Mouse (Mus musculus) c-Kit-positive CD71-positive TER-119-negative erythroid progenitor cells, embryonic 14.5 days (primary cell): ENCODE measurements around the gene Vmn1r142.
"Not testable (repeated sequence)": the region's sequence is repeated elsewhere in the genome, so short reads cannot be mapped to it uniquely, and the experiment has no call there.

Source experiments
- DNase-seq: peaks from one replicate; pipeline ENCODE4 v3.0.0-alpha.2; 2013; ENCODE audit warnings: low read depth

Gene Vmn1r142

GRCm38 (mm10) chr7:22163935-22164334, at the start of gene Vmn1r142:
TSS of gene Vmn1r142 (minus strand) at chr7:22164035.
- DNase-seq, result not testable (repeated sequence)

- DNase-seq, result not testable (repeated sequence)
Observed at GRCm38 (mm10) chr7:22201164-22201563, 37.3 kb upstream of the Vmn1r142 start, which contains the start of gene Gm8653. TSS of gene Gm8653 (minus strand) at chr7:22201264.

DNA sequence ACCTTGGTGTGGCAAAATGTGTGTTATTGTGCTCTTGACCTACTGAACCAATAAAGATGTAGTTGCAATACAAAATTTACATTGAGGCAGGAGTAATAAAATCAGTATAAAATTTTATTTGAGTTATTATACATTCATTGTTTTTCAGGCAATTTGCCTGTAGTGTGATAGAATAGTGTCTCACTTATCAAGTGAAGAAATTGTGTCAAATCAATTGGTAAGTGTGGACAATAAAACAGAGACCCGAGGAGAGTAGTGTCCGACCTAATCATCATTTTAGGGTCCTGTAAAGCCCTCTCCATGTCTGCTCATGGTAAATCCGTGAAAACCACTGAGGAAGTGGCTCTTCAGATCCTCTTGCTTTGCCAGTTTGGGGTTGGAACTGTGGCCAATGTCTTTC, 25.2 kb upstream of the Vmn1r142 start, which contains the start of gene Vmn1r143:
Gene Vmn1r143 (plus strand): TSS at position 301 of the 400 bp plus-strand sequence.
- not testable (repeated sequence) for DNase-seq

DNA sequence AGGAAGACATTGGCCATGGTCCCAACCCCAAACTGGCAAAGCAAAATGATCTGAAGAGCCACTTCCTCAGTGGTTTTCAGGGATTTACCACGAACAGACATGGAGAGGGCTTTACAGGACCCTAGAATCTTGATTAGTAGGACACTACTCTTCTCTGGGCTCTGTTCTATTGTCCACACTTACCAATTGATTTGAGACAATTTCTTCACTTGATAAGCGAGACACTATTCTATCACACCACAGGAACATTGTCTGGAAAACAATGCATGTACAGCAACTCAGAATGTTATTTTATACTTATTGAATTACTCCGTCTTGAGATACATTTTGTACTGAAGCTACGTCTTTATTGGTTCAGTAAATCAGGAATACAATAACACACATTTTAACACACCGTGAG, 29.2 kb downstream of the Vmn1r142 start, which contains the start of gene Gm10666:
Gene Gm10666 (minus strand): TSS at position 101 of the 400 bp plus-strand sequence.
- DNase-seq, result not testable (repeated sequence)

DNA sequence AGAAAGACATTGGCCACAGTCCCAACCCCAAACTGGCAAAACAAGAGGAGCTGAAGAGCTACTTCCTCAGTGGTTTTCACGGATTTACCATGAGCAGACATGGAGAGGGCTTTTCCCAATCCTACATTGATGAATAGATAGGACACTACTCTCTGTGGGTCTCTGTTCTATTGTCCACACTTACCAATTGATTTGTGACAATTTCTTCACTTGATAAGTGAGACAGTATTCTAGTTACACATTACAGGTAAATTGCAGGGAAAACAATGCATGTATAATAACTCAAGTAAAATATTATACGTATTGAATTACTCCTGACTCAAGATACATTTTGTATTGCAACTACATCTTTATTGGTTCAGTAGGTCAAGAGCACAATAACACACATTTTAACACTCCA, 45.7 kb downstream of the Vmn1r142 start, which contains the start of gene Gm16451:
Gene Gm16451 (minus strand): TSS at position 101 of the 400 bp plus-strand sequence.
- DNase-seq, result not testable (repeated sequence)
